Mouse (Mus musculus) lung, postnatal 0 days (tissue): Measurements from ENCODE around the gene Flywch1.

Experiments
- CTCF ChIP-seq: IDR thresholded peaks from 2 replicates; pipeline ENCODE4 v1.5.1; 2016; ENCODE audit warnings: antibody characterized with exemption, mild to moderate bottlenecking
- EP300 ChIP-seq: IDR thresholded peaks from 2 replicates; pipeline ENCODE4 v1.6.1; 2016; ENCODE audit warnings: antibody characterized with exemption, mild to moderate bottlenecking, control low read depth

- TF ChIP-seq CTCF (no peak), EP300 (no peak)
Measured at GRCm38 (mm10) chr17:23789749-23790268, 18.4 kb upstream of the Flywch1 start.
